Mouse (Mus musculus) hindbrain, embryonic 12.5 days (tissue): Measurements from ENCODE around the gene Rbm25. TPM values are rescaled to one million over a fixed set of nuclear protein-coding genes. Genes with fewer than 3 reads are reported as not detected.
"Not testable (repeated sequence)": the region's sequence is repeated elsewhere in the genome, so short reads cannot be mapped to it uniquely, and the experiment has no call there.

Experiments used
- ATAC-seq: fragments of 200-750 bp; cut with Nextera tagmentation; 2 replicates; pipeline ENCODE4 v1.8.0; 2017; ENCODE audit warnings: moderate TSS enrichment; ENCODE audit not compliant: low FRiP score
- H3K27ac ChIP-seq: fragments of 300-500 bp; sonication (generic); 2 replicates; pipeline ENCODE4 v1.5.1; 2016; ENCODE audit warnings: mild to moderate bottlenecking
- H3K27me3 ChIP-seq: fragments of 300-500 bp; sonication (generic); 2 replicates; pipeline ENCODE4 v1.6.1; 2016; ENCODE audit warnings: mild to moderate bottlenecking
- H3K36me3 ChIP-seq: fragments of 300-500 bp; sonication (generic); 2 replicates; pipeline ENCODE4 v1.6.1; 2016; ENCODE audit warnings: mild to moderate bottlenecking
- H3K4me1 ChIP-seq: fragments of 300-500 bp; sonication (generic); 2 replicates; pipeline ENCODE4 v1.6.1; 2016
- H3K4me2 ChIP-seq: fragments of 300-500 bp; sonication (generic); replicated peaks from 2 replicates; pipeline ENCODE4 v1.6.1; 2016; ENCODE audit warnings: mild to moderate bottlenecking
- H3K4me3 ChIP-seq: fragments of 300-500 bp; sonication (generic); 2 replicates; pipeline ENCODE4 v1.5.1; 2016; ENCODE audit warnings: mild to moderate bottlenecking
- H3K9ac ChIP-seq: fragments of 300-500 bp; sonication (generic); 2 replicates; pipeline ENCODE4 v1.6.1; 2016; ENCODE audit warnings: mild to moderate bottlenecking, moderate library complexity
- H3K9me3 ChIP-seq: fragments of 300-500 bp; sonication (generic); replicated peaks from 2 replicates; pipeline ENCODE4 v1.6.1; 2016; ENCODE audit warnings: mild to moderate bottlenecking
- WGBS: fragments of 180-500 bp; shearing (Covaris S2); methylation state at CpG from one replicate; pipeline ENCODE4 v1.1.7; 2016; 5-methylcytosine and 5-hydroxymethylcytosine counted together
- polyA plus RNA-seq: library from polyadenylated mRNA; unstranded; fragments of >200 nt; fragmentation: Nextera tagmentation; extraction: Ambion mirVana; gene quantifications from 2 replicates; pipeline ENCODE4 v1.2.1, GENCODE M21; 2016

Gene Rbm25
- polyA plus RNA-seq: 286 and 304 TPM in 2 replicates

DNA sequence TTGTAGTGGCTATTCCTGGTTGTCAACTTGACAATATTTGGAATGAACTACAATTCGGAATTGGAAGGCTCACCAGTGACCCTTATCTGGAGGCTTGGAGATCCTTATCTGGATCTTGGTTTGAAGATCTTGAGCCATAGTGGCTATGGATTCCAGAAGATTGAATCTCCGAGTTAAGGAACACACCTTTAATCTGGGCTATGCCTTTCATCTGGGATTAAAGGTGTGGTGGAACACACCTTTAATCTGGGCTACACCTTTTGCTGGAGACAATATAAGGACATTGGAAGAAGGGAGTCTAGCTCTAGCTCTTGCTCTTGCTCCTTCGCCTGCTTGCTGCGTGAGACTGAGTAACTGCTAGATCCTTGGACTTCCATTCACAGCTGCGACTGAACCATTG, at the start of gene Rbm25:
TSS of gene Rbm25 (plus strand) at position 301 of the 400 bp plus-strand sequence.
- not testable (repeated sequence) for H3K36me3 ChIP-seq, H3K4me1 ChIP-seq, H3K9me3 ChIP-seq, ATAC-seq, H3K27me3 ChIP-seq
- peak within 1 kb of the TSS; percentile 93 for H3K4me3 ChIP-seq
- H3K4me2 ChIP-seq: peak within 1 kb of the TSS; percentile 68
- H3K27ac ChIP-seq: peak within 1 kb of the TSS; percentile 95
- H3K9ac ChIP-seq: peak within 1 kb of the TSS; percentile 99
- WGBS: no CpG with 5 or more reads among the region's 5 CpGs

DNA sequence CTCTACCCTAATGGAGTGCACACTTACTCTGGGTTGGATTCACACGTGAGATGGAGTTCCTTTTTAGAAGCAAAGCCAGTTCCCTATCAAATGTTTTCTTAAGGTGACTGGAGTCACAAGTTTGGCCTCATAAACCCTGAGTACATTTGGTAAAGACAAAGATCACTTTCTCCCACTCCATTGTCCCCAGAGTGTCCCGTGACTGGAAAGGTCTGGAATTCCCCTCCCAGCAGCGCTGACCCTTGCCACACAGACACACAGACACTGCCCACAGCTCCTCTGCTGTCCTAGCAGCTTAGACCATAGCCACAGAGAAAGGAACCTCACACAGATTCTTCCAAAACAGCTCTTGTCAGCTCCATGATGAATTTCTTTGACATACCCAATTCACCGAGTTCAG, 48.9 kb upstream of the Rbm25 start:
- peaks cover 14% of the 10 kb centered on the region; the same call in 1 of the 2 replicates for H3K4me1 ChIP-seq
- H3K4me2 ChIP-seq: no peak overlapping the region
- no peak for ATAC-seq
- no peak overlapping the region for H3K4me3 ChIP-seq
- H3K9me3 ChIP-seq: no peaks in the 10 kb centered on the region
- H3K9ac ChIP-seq: no peak overlapping the region
- no peaks in the 10 kb centered on the region for H3K27me3 ChIP-seq
- H3K36me3 ChIP-seq: peaks cover 45% of the 10 kb centered on the region
- WGBS: 53% methylated on average over 4 of the region's 4 CpGs
- no peak overlapping the region for H3K27ac ChIP-seq

DNA sequence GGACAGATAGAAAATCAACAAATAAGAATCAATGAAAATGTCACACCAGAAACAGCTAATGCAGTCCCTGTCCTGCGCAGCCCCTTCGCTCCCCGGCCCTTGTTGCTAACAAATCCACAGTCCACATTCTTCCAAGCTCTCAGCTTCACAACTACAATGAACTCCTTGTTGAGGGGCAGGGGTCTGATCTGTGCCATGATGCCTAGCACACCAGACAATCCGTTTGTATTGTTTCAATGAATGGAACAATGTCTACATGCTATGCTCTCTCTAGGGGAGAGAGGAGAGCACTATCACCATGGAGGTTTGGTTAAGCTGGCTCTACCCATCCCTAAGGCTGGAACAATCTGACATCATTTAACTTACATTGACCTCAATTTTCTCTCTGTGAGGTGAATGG, 48.3 kb upstream of the Rbm25 start:
- H3K9me3 ChIP-seq: no peaks in the 10 kb centered on the region
- no peak overlapping the region for H3K4me3 ChIP-seq
- no peak overlapping the region for H3K4me2 ChIP-seq
- 64% methylated on average over 4 of the region's 4 CpGs for WGBS
- ATAC-seq: no peak
- H3K4me1 ChIP-seq: peaks cover 14% of the 10 kb centered on the region; the same call in 1 of the 2 replicates
- peaks cover 47% of the 10 kb centered on the region for H3K36me3 ChIP-seq
- no peaks in the 10 kb centered on the region for H3K27me3 ChIP-seq
- H3K27ac ChIP-seq: no peak overlapping the region
- no peak overlapping the region for H3K9ac ChIP-seq

DNA sequence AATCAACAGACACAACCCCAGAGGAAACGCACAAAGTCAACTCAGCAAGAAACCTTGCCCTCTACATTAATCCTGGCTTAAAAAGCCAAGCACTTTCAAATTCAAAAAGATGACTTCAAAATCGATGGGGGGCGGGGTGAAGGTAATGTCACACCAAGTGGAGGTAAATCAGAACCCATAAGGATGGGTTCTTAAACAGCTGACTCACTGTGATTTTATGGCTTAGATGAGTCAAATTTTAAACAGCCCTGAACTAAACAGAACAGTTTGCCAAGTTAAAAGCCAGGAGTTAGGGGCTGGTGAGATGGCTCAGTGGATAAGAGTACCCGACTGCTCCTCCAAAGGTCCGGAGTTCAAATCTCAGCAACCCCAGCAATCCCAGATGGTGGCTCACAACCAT, 44.4 kb upstream of the Rbm25 start:
- no peak for ATAC-seq
- no peaks in the 10 kb centered on the region for H3K27me3 ChIP-seq
- H3K27ac ChIP-seq: no peak overlapping the region
- H3K9ac ChIP-seq: no peak overlapping the region
- 0 out of 2 replicates have a peak, but pooled peaks cover 3% of the 10 kb centered on the region for H3K4me1 ChIP-seq
- H3K4me2 ChIP-seq: no peak overlapping the region
- 97% methylated on average over 5 of the region's 5 CpGs for WGBS
- no peak overlapping the region for H3K4me3 ChIP-seq
- H3K36me3 ChIP-seq: peaks cover 74% of the 10 kb centered on the region
- no peaks in the 10 kb centered on the region for H3K9me3 ChIP-seq

DNA sequence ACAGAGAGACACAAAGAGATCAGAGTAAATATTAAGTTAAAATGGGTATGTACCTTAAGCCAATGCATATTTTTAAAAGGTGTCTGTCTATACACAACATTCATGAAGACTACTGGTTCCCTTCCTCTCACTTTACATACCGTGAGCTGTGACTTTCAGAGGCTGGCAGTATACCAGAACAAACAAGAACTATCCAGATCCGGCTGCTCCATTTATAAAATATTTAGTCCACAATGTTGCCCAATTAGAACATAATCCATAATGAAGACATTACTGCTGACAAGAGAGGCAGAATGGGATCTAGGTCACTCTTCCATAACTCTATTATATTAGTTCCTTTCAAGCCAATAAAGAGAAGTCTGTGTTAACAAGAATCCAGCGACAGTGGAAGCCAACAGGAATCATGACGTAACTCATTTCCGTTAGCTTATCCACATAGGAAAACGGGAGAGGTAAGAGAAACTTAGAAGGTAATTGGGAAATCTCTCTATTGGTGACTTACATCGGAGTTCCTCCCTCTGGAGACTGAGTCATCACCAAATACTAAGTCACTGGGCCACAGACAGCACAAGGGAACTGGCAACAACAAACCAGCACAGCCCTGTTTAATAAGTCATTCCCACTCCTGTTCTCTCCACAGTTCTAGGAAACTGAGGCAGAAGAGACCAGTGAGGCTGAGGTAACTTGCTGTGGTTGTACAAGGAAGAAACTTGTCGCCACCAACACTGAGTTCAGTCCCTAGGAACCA, 39.1 kb upstream of the Rbm25 start:
- Histone ChIP-seq H3K4me1 (peaks cover 25% of the 10 kb centered on the region), H3K4me3 (no peak overlapping the region), H3K9me3 (no peaks in the 10 kb centered on the region), H3K27me3 (no peaks in the 10 kb centered on the region), H3K4me2 (no peak overlapping the region), H3K9ac (no peak overlapping the region), H3K27ac (no peak overlapping the region), H3K36me3 (peaks cover 74% of the 10 kb centered on the region)
- no peak for ATAC-seq
- 93% methylated on average over 8 of the region's 8 CpGs for WGBS

DNA sequence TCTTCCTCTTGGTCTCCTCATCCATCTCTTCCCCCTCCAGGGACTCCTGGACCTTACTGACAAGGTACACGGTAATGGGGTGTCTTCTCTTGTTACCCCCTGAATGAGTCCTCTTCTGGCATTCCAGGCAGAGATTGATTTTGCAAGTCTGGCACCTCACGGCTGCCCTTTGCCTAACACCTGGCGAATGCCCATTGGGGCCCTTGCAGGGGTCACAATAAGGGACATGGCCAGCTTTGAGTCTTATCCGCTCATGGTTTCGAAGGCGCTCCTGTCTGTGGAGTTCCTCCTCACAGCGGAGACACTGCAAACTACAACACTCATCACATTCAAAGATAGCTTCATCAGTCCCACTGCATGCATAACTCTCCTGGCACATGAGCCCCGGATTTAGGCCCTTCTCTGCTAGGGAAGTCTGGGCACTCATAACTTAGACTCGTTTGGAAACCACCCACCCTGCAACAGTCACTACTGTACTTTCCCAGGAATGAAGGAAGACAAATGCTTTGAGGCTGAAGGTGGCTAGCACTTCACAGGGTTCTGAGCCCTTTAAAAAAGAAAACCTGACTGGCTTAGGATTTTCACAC, 36.5 kb upstream of the Rbm25 start:
- no peak overlapping the region for H3K4me3 ChIP-seq
- no peak overlapping the region for H3K9ac ChIP-seq
- no peaks in the 10 kb centered on the region for H3K9me3 ChIP-seq
- H3K27me3 ChIP-seq: no peaks in the 10 kb centered on the region
- H3K36me3 ChIP-seq: peaks cover 51% of the 10 kb centered on the region
- WGBS: 90% methylated on average over 9 of the region's 9 CpGs
- no peak overlapping the region for H3K27ac ChIP-seq
- H3K4me1 ChIP-seq: peaks cover 25% of the 10 kb centered on the region
- no peak for ATAC-seq
- 0 out of 2 replicates have a peak overlapping the region, but pooled peaks have one; percentile 4 for H3K4me2 ChIP-seq

DNA sequence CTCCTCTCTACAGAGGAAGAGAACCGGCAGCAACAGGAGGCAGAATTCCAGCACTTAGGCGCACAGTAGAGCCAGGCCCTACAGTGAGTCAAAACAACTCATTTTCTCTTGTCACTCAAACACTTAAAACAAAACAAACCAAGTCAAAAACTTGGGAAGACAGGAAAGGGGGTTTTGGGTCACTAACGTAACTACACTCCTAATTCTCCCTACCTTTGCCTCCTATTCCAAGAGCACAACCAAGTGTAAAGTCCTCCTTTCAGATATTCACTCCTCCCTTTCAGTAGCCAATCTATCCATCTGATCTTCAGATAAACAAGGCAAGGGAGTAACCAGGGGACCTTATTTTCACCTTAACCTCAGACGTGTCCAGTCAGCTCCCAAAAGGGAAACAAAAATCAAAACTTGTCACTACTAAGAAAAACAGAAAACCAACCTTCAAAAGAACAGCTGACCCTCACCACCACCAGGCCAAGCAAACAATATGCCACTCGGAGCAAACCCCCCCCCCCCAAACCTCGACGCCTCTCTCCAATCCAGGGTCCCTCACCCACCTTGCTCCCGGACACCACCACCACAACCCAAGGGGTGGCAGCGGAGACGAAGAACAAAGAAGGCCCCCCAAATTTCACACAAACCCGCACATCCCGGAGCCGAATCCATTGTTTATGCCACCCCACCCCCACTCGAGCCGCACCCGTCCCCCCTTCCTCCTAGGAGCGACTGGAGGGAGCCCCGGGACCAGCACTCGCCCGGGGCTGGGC, 34.7 kb upstream of the Rbm25 start:
- peak; percentile 58; the same call in 1 of the 2 replicates for ATAC-seq

DNA sequence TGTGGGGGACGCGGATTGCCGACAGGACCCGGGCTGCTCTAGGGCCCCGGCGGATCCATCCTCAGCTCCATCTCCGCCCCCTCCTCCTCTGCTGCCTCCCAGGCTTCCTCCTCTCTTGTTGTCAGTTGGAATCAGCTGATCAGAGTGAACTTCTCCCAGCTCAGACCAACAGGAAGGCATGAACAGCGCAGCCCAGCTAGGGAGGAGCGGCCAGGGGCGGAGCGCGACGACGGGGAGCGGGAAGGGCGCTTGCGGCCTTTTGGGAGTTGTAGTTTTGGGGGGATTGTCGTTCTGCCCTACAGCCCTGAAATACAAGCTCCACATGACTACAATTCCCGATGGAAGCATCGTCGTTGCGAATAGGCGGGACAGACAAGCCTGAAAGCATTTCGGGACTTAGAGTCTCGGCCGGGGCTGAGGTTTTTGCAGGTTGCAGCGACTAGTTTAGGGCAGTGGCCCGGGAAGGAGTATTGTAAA, 34.0 kb upstream of the Rbm25 start, which contains the start of gene Zfyve1:
TSS of gene Zfyve1 (minus strand) at position 198 of the 477 bp plus-strand sequence.
- Histone ChIP-seq H3K27me3 (no peaks in the 10 kb centered on the region), H3K36me3 (peaks cover 28% of the 10 kb centered on the region), H3K4me2 (peak within 1 kb of the TSS; percentile 67), H3K4me3 (peak within 1 kb of the TSS; percentile 95), H3K9ac (peak within 1 kb of the TSS; percentile 96), H3K4me1 (peaks cover 25% of the 10 kb centered on the region), H3K27ac (peak within 1 kb of the TSS; percentile 95), H3K9me3 (no peaks in the 10 kb centered on the region)
- ATAC-seq: peak; percentile 99
- 0% methylated on average over 28 of the region's 28 CpGs for WGBS

More for the DNA sequence above, 34.7 kb upstream of the Rbm25 start:
- Histone ChIP-seq H3K4me2 (peak overlapping the region; percentile 67), H3K9ac (peak overlapping the region; percentile 96), H3K4me3 (peak overlapping the region; percentile 95), H3K36me3 (peaks cover 35% of the 10 kb centered on the region), H3K9me3 (no peaks in the 10 kb centered on the region), H3K27ac (peak overlapping the region; percentile 95), H3K27me3 (no peaks in the 10 kb centered on the region), H3K4me1 (peaks cover 25% of the 10 kb centered on the region)
- WGBS: 6% methylated on average over 18 of the region's 20 CpGs

DNA sequence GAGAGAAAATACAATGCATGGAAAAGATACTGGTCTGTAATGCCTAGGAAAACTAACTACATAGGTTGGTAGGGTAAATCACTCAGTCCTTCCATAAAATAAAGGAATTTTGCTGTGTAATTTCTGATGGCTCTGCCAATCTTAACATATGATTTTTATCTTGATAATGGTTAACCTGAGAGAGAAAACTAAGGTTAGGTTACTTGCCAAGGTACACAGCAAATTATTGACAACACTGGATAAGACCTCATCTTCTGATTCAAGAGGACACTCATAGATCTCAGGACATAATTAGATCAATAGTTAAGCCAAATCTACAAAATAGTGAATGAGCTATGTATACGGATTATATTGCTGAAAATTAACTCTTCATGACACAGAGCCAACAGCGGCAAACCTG, 33.2 kb upstream of the Rbm25 start:
- Histone ChIP-seq H3K4me3 (no peak overlapping the region), H3K4me2 (no peak overlapping the region), H3K9ac (no peak overlapping the region), H3K36me3 (peaks cover 19% of the 10 kb centered on the region), H3K9me3 (no peaks in the 10 kb centered on the region), H3K27ac (no peak overlapping the region), H3K27me3 (no peaks in the 10 kb centered on the region), H3K4me1 (peaks cover 23% of the 10 kb centered on the region)
- WGBS: 86% methylated on average over 2 of the region's 2 CpGs
- no peak for ATAC-seq

DNA sequence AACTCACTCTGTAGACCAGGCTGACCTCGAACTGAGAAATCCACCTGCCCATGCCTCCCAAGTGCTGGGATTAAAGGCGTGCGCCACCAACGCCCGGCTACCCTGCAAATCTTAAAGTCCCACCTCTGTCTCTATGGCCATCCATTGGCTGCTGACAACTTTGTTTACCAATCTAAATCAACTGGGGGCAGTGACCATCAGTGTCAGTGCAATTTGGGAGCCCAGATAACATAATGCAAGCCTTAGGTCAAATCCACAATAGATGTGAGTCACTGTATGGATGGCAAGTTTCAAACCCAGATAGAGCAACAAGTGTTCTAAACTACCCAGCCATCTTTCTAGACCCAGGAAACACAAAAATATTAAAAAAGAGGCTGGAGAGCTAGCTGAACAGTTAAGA, 28.8 kb upstream of the Rbm25 start:
- WGBS: 94% methylated on average over 5 of the region's 5 CpGs
- H3K27ac ChIP-seq: no peak overlapping the region
- no peak overlapping the region for H3K4me3 ChIP-seq
- no peaks in the 10 kb centered on the region for H3K36me3 ChIP-seq
- H3K27me3 ChIP-seq: no peaks in the 10 kb centered on the region
- H3K4me2 ChIP-seq: no peak overlapping the region
- no peaks in the 10 kb centered on the region for H3K9me3 ChIP-seq
- no peak for ATAC-seq
- H3K9ac ChIP-seq: no peak overlapping the region
- no peaks in the 10 kb centered on the region for H3K4me1 ChIP-seq

DNA sequence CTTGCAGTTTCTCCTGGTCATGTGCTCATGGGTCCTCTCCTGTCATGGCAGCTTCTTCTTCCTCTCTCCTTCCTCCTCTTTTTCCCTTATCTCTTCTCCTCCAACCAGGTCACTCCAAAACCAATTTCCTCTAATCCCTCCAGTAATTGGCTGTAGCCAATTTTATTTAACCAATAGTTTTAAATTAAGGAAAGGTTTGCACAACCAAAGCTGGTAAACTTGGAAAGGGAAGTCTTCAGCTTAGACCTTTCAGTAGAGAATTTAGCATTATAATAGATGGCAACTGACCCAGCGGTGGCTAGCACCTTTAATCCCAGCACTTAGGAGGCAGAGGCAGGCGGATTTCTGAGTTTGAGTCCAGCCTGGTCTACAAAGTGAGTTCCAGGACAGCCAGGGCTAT, 24.6 kb upstream of the Rbm25 start:
- 98% methylated on average over 2 of the region's 2 CpGs for WGBS
- not testable (repeated sequence) for H3K4me2 ChIP-seq, H3K27ac ChIP-seq, H3K9ac ChIP-seq, H3K4me3 ChIP-seq, H3K4me1 ChIP-seq, H3K36me3 ChIP-seq, H3K27me3 ChIP-seq, ATAC-seq, H3K9me3 ChIP-seq

DNA sequence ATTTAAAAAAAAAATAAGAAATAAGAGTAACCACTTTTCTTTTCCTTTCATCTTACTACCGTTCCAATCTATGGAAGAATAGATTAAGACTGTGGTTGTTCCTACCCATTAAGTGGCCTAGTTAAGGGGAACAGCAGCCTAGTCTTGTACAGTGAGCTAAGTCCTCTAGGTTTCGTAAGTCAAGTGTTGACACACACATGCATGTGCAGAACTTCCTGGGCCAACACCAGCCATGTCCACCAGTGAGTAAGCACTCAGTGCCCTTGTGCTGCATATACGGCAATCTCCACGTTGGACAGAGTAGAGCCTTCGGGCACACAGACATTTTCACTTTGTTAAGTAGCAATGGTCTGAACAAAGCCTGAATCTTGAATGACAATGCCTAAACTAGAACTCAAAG, 13.8 kb upstream of the Rbm25 start:
- Histone ChIP-seq H3K27me3 (no peaks in the 10 kb centered on the region), H3K9ac (no peak overlapping the region), H3K9me3 (no peaks in the 10 kb centered on the region), H3K36me3 (no peaks in the 10 kb centered on the region), H3K4me1 (no peaks in the 10 kb centered on the region), H3K4me3 (no peak overlapping the region), H3K4me2 (no peak overlapping the region), H3K27ac (no peak overlapping the region)
- no peak for ATAC-seq
- 94% methylated on average over 5 of the region's 5 CpGs for WGBS
